Mouse (Mus musculus): Measurements from ENCODE around the gene Kctd18. TPM values are rescaled to one million over a fixed set of nuclear protein-coding genes. Genes with fewer than 3 reads are reported as not detected.

Kctd18 gene
- polyA plus RNA-seq, 2 experiments, result 3.2 to 3.4 TPM

GRCm38 (mm10) chr1:57969327-57970271, 49.2 kb downstream of the Kctd18 start:
- no peaks in the 10 kb centered on the region for H3K9me3 ChIP-seq (ENCODE audit: control insufficient read depth, low read length)
- no peaks in the 10 kb centered on the region for H3K36me3 ChIP-seq (replicated peaks; ENCODE audit: control insufficient read depth, insufficient read depth, low read depth)
- TF ChIP-seq EP300 (IDR thresholded peaks at IDR 0.05; ENCODE audit: low read depth) (no peak), CTCF (IDR thresholded peaks at IDR 0.05; ENCODE audit: low read depth) (peak; percentile 82)
- peak; percentile 71 to 79 (median 71) for DNase-seq (ENCODE audit: low read depth in 3 of 3, low spot score in 3 of 3)
- peak overlapping the region; percentile 70 for H3K4me2 ChIP-seq (ENCODE audit: low read depth)
- peak overlapping the region; percentile 82 for H3K9ac ChIP-seq (replicated peaks)
- H3K4me3 ChIP-seq (ENCODE audit: insufficient read depth in 1 of 2, low read depth in 2 of 2, low read length in 2 of 2), result peak overlapping the region; percentile 66 to 90
- ATAC-seq (ENCODE audit: insufficient read depth), result peak; percentile 96
- WGBS (ENCODE audit: insufficient replicate concordance), result under 1% methylated on average over 65 of the region's 65 CpGs
- H3K27ac ChIP-seq, result no peak overlapping the region
- no peaks in the 10 kb centered on the region for H3K27me3 ChIP-seq (ENCODE audit: control insufficient read depth, insufficient read depth, low read length)
- peaks cover 0 to 5% of the 10 kb centered on the region in 2 experiments; a peak in 3 of 4 replicates for H3K4me1 ChIP-seq (replicated peaks; ENCODE audit: control insufficient read depth in 2 of 2, insufficient read depth in 2 of 2, low read length in 1 of 2)

GRCm38 (mm10) chr1:57955774-57956173, 63.0 kb downstream of the Kctd18 start:
- Histone ChIP-seq H3K36me3 (replicated peaks; ENCODE audit: control insufficient read depth, insufficient read depth, low read depth) (peaks cover 2% of the 10 kb centered on the region; the same call in 1 of the 2 replicates), H3K27ac (no peak overlapping the region), H3K27me3 (ENCODE audit: control insufficient read depth, insufficient read depth, low read length) (no peaks in the 10 kb centered on the region), H3K9me3 (ENCODE audit: control insufficient read depth, low read length) (no peaks in the 10 kb centered on the region), H3K9ac (replicated peaks) (no peak overlapping the region), H3K4me2 (ENCODE audit: low read depth) (no peak overlapping the region), H3K4me3 (ENCODE audit: insufficient read depth in 1 of 2, low read depth in 2 of 2, low read length in 2 of 2) (no peak overlapping the region), H3K4me1 (replicated peaks; ENCODE audit: control insufficient read depth in 2 of 2, insufficient read depth in 2 of 2, low read length in 1 of 2) (no peaks in the 10 kb centered on the region)
- no peak for ATAC-seq (ENCODE audit: insufficient read depth)
- 77% methylated on average over 1 of the region's 1 CpGs for WGBS (ENCODE audit: insufficient replicate concordance)
- TF ChIP-seq CTCF (IDR thresholded peaks at IDR 0.05; ENCODE audit: low read depth), result no peak
- TF ChIP-seq EP300 (IDR thresholded peaks at IDR 0.05; ENCODE audit: low read depth), result no peak
- DNase-seq (ENCODE audit: low read depth in 3 of 3, low spot score in 3 of 3), result no peak

GRCm38 (mm10) chr1:57954376-57954765, 64.4 kb downstream of the Kctd18 start:
- no peak for ATAC-seq (ENCODE audit: insufficient read depth)
- no peak overlapping the region for H3K4me2 ChIP-seq (ENCODE audit: low read depth)
- whole genome bisulfite sequencing (ENCODE audit: insufficient replicate concordance), result 59% methylated on average over 5 of the region's 5 CpGs
- H3K4me1 ChIP-seq (replicated peaks; ENCODE audit: control insufficient read depth in 2 of 2, insufficient read depth in 2 of 2, low read length in 1 of 2), result no peaks in the 10 kb centered on the region
- H3K9ac ChIP-seq (replicated peaks), result no peak overlapping the region
- H3K4me3 ChIP-seq (ENCODE audit: insufficient read depth in 1 of 2, low read depth in 2 of 2, low read length in 2 of 2), result no peak overlapping the region
- TF ChIP-seq EP300 (IDR thresholded peaks at IDR 0.05; ENCODE audit: low read depth), result no peak
- TF ChIP-seq CTCF (IDR thresholded peaks at IDR 0.05; ENCODE audit: low read depth), result no peak
- no peaks in the 10 kb centered on the region for H3K9me3 ChIP-seq (ENCODE audit: control insufficient read depth, low read length)
- H3K36me3 ChIP-seq (replicated peaks; ENCODE audit: control insufficient read depth, insufficient read depth, low read depth), result peaks cover 2% of the 10 kb centered on the region; the same call in 1 of the 2 replicates
- H3K27me3 ChIP-seq (ENCODE audit: control insufficient read depth, insufficient read depth, low read length), result no peaks in the 10 kb centered on the region
- DNase-seq (ENCODE audit: low read depth in 3 of 3, low spot score in 3 of 3), result no peak
- no peak overlapping the region for H3K27ac ChIP-seq

GRCm38 (mm10) chr1:57953586-57954375, 65.0 kb downstream of the Kctd18 start:
- Histone ChIP-seq H3K27me3 (ENCODE audit: control insufficient read depth, insufficient read depth, low read length) (no peaks in the 10 kb centered on the region), H3K4me3 (ENCODE audit: insufficient read depth in 1 of 2, low read depth in 2 of 2, low read length in 2 of 2) (no peak overlapping the region), H3K27ac (no peak overlapping the region), H3K36me3 (replicated peaks; ENCODE audit: control insufficient read depth, insufficient read depth, low read depth) (no peaks in the 10 kb centered on the region), H3K9ac (replicated peaks) (no peak overlapping the region), H3K4me1 (replicated peaks; ENCODE audit: control insufficient read depth in 2 of 2, insufficient read depth in 2 of 2, low read length in 1 of 2) (no peaks in the 10 kb centered on the region), H3K4me2 (ENCODE audit: low read depth) (no peak overlapping the region), H3K9me3 (ENCODE audit: control insufficient read depth, low read length) (no peaks in the 10 kb centered on the region)
- no peak for TF ChIP-seq EP300 (IDR thresholded peaks at IDR 0.05; ENCODE audit: low read depth)
- no peak for TF ChIP-seq CTCF (IDR thresholded peaks at IDR 0.05; ENCODE audit: low read depth)
- no peak for ATAC-seq (ENCODE audit: insufficient read depth)
- 67% methylated on average over 16 of the region's 16 CpGs for WGBS (ENCODE audit: insufficient replicate concordance)
- DNase-seq (ENCODE audit: low read depth in 3 of 3, low spot score in 3 of 3), result no peak

- WGBS (ENCODE audit: insufficient replicate concordance), result 79% methylated on average over 4 of the region's 4 CpGs
- DNase-seq (ENCODE audit: low read depth in 3 of 3, low spot score in 3 of 3), result no peak
These were observed 66.2 kb downstream of the Kctd18 start for GRCm38 (mm10) chr1:57952509-57952908.

More at GRCm38 (mm10) chr1:57952509-57952908, 66.2 kb downstream of the Kctd18 start:
- Histone ChIP-seq H3K4me3 (ENCODE audit: insufficient read depth in 1 of 2, low read depth in 2 of 2, low read length in 2 of 2) (no peak overlapping the region), H3K27ac (no peak overlapping the region), H3K36me3 (replicated peaks; ENCODE audit: control insufficient read depth, insufficient read depth, low read depth) (no peaks in the 10 kb centered on the region), H3K27me3 (ENCODE audit: control insufficient read depth, insufficient read depth, low read length) (no peaks in the 10 kb centered on the region), H3K4me2 (ENCODE audit: low read depth) (no peak overlapping the region), H3K4me1 (replicated peaks; ENCODE audit: control insufficient read depth in 2 of 2, insufficient read depth in 2 of 2, low read length in 1 of 2) (no peaks in the 10 kb centered on the region), H3K9ac (replicated peaks) (no peak overlapping the region), H3K9me3 (ENCODE audit: control insufficient read depth, low read length) (no peaks in the 10 kb centered on the region)
- ATAC-seq (ENCODE audit: insufficient read depth), result no peak
- TF ChIP-seq EP300 (IDR thresholded peaks at IDR 0.05; ENCODE audit: low read depth) (no peak), CTCF (IDR thresholded peaks at IDR 0.05; ENCODE audit: low read depth) (no peak)

Data from liver, embryonic 14.5 days (tissue).